Mouse (Mus musculus): Measurements from ENCODE around the gene Ssbp3.

DNA sequence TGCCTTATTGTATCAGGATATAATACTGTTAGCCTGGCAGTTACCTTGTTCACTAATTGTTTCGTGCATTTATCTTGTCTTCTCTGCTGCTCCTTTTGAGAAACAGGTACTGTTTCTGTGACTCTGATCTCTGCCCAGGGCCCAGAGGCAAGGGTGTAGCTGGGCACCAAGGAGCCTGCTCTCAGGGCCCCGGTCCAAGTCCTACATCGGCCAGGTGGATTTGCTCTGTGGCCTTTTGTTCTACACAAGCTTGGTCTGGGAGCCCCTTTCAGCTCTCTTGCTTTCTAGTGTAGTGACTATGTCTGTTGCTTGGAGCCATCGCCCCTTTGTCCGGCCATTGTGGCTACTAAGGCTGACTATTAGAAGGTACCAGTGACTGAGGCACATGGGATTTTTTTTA, 82.6 kb downstream of the Ssbp3 start:
- TF ChIP-seq ZNF384 (IDR thresholded peaks at IDR 0.05; ENCODE audit: low read depth, low read length) (no peak), CHD2 (IDR thresholded peaks at IDR 0.05; ENCODE audit: low read depth, low read length) (no peak)

All from ES-E14 (cell line).